Mouse (Mus musculus): ENCODE measurements around the gene Nnat. TPM values are rescaled to one million over a fixed set of nuclear protein-coding genes. Genes with fewer than 3 reads are reported as not detected.
A peak's percentile ranks its signal among the peaks of the same experiment; 100 is the strongest.

Nnat gene
- polyA plus RNA-seq, 1 experiment, result 1.4 TPM

DNA sequence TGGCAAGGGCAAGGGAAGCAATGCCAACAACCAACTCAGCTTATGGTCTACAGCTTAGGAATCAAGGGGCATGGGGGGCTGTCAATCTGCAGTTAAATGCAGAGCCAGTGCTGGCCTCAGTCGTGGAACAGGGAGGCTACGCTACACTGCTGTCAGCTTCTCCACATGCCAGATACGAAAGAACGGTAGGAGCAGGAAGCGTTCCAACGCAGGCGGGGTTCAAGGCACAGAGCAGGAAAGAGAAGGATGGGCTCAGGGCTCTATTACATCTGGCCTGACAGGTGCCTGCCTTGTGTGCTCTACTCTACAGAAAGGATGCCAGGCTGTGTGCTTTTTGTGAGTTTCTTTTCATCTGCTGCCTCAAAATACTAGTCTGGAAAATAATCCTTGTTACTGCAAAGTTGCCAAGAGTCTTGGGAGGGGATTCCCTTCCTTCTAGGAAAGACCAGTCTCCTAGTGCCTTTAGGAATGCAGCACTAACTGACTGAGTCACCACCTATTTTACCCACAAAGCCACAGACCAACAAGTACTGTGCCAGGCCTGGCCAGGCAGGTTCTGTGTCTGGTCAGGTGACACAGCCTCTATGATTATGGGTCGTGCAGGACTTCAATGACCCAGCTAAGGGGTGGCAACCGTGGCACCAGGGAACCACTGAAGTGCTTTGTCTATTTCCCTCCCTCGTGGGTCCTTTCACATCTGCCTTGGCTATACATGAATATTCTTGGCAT lies 7.6 kb upstream of the Nnat start:
- no peak overlapping the region for H3K4me3 ChIP-seq (ENCODE audit: control insufficient read depth, low read depth, low read length)
- no peak overlapping the region for H3K27ac ChIP-seq (ENCODE audit: control insufficient read depth, insufficient read depth, low read depth, low read length)
- no peaks in the 10 kb centered on the region for H3K4me1 ChIP-seq (ENCODE audit: control insufficient read depth, insufficient read depth, low read length)
- TF ChIP-seq CTCF (IDR thresholded peaks at IDR 0.05; ENCODE audit: control insufficient read depth, insufficient read depth, insufficient replicate concordance, low read depth, low read length) (no peak), POLR2A (IDR thresholded peaks at IDR 0.05; ENCODE audit: control insufficient read depth, low read depth, low read length) (no peak)
- H3K27me3 ChIP-seq (ENCODE audit: control insufficient read depth, insufficient read depth, low read length), result no peaks in the 10 kb centered on the region
- H3K36me3 ChIP-seq (ENCODE audit: control insufficient read depth, insufficient read depth, low read length), result no peaks in the 10 kb centered on the region

DNA sequence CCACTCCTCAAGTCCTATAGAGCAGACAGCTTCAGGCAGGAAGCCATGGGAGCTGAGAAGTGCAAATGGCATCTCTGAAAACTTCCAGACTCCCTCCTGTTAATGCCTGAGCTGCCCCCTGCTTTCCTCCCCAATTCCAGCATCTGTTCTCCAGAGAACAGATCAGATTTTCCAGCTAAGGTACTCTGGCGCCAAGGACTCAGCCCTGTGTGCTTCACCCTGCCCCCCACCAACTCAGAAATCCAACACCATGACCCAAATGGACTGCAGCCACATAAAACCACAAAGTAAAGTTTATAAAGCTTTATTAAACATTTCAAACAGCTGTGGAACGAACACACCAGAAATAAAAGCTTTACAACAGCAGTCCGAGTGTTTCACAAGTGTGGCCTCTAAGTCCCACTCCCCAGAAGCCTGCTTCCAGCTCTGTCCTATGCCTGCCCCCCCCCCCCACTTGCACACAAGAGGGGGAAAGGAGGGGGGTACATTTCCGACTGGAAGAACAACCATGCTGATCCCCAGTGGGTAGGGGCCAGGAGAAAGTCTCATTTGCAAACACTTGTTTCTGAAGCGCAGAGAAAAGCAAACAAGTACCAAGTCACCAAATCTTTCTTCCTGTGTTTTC lies 3.7 kb upstream of the Nnat start:
- Histone ChIP-seq H3K27ac (ENCODE audit: control insufficient read depth, insufficient read depth, low read depth, low read length) (no peak overlapping the region), H3K4me1 (ENCODE audit: control insufficient read depth, insufficient read depth, low read length) (peaks cover 6% of the 10 kb centered on the region), H3K4me3 (ENCODE audit: control insufficient read depth, low read depth, low read length) (no peak overlapping the region), H3K36me3 (ENCODE audit: control insufficient read depth, insufficient read depth, low read length) (no peaks in the 10 kb centered on the region), H3K27me3 (ENCODE audit: control insufficient read depth, insufficient read depth, low read length) (no peaks in the 10 kb centered on the region)
- TF ChIP-seq POLR2A (IDR thresholded peaks at IDR 0.05; ENCODE audit: control insufficient read depth, low read depth, low read length), result no peak
- TF ChIP-seq CTCF (IDR thresholded peaks at IDR 0.05; ENCODE audit: control insufficient read depth, insufficient read depth, insufficient replicate concordance, low read depth, low read length), result no peak

DNA sequence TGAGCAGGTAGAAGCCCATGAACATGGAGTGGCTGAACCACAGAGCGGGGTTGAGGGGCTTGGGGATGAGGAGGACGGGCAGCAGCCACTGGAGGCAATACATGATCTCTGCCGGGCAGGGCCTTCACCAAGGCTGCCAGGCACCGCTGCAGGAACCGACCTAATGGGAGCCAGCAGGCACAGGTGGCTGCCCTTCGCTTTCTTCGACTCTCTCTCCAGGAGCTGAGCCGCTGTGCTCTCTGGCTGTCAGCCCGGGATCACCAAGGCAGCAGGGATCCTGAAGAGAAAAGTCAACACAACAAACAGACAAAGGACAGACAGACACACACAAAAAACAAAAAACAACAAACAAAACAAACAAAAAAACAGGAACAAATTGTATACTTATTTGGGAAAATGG lies 1.8 kb upstream of the Nnat start:
- no peaks in the 10 kb centered on the region for H3K36me3 ChIP-seq (ENCODE audit: control insufficient read depth, insufficient read depth, low read length)
- TF ChIP-seq POLR2A (IDR thresholded peaks at IDR 0.05; ENCODE audit: control insufficient read depth, low read depth, low read length) (no peak), CTCF (IDR thresholded peaks at IDR 0.05; ENCODE audit: control insufficient read depth, insufficient read depth, insufficient replicate concordance, low read depth, low read length) (no peak)
- peaks cover 11% of the 10 kb centered on the region for H3K4me1 ChIP-seq (ENCODE audit: control insufficient read depth, insufficient read depth, low read length)
- H3K4me3 ChIP-seq (ENCODE audit: control insufficient read depth, low read depth, low read length), result no peak overlapping the region
- no peaks in the 10 kb centered on the region for H3K27me3 ChIP-seq (ENCODE audit: control insufficient read depth, insufficient read depth, low read length)
- no peak overlapping the region for H3K27ac ChIP-seq (ENCODE audit: control insufficient read depth, insufficient read depth, low read depth, low read length)

DNA sequence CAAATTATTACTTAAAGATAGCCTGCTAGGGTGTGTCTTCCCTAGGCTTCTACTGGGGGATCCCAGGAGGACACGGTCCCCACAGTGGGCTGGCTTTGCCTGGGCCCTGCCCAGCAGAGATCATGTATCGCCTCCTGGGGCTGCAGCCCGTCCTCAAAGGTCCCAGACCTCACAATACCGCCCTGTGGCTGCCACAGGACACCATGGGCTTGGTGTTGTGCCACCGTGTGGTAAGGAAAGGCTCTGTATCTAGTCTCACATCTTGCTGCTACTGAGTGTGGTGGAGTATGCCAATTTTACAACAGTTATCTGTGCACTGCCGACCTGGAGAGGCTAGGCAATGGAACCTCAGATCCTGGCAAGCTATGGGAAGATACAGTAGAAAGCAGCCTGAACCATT lies 1.4 kb upstream of the Nnat start:
- Histone ChIP-seq H3K27me3 (ENCODE audit: control insufficient read depth, insufficient read depth, low read length) (no peaks in the 10 kb centered on the region), H3K4me1 (ENCODE audit: control insufficient read depth, insufficient read depth, low read length) (peaks cover 11% of the 10 kb centered on the region), H3K36me3 (ENCODE audit: control insufficient read depth, insufficient read depth, low read length) (no peaks in the 10 kb centered on the region), H3K4me3 (ENCODE audit: control insufficient read depth, low read depth, low read length) (no peak overlapping the region), H3K27ac (ENCODE audit: control insufficient read depth, insufficient read depth, low read depth, low read length) (no peak overlapping the region)
- TF ChIP-seq CTCF (IDR thresholded peaks at IDR 0.05; ENCODE audit: control insufficient read depth, insufficient read depth, insufficient replicate concordance, low read depth, low read length), result no peak
- TF ChIP-seq POLR2A (IDR thresholded peaks at IDR 0.05; ENCODE audit: control insufficient read depth, low read depth, low read length), result no peak

DNA sequence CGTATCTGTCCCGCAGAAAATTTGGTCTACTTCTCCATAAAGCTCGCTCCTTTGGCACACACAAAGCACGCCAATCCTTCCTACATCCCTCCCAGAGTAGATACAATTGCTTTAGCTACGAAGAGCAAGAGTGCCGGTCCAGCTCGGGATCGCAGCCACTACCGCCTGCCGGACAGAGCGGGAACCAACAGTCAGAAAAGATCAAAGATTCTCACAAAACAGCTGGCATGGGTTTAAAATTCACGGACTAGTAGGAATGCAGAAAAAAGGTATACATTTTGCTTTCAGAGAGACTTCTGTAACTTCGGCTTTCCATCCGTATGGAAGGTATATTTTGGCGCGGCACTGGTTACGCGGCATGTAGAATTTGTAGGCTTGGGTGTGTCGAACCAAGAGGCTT lies 438 bp upstream of the Nnat start:
- Histone ChIP-seq H3K27ac (ENCODE audit: control insufficient read depth, insufficient read depth, low read depth, low read length) (no peak overlapping the region), H3K4me1 (ENCODE audit: control insufficient read depth, insufficient read depth, low read length) (peaks cover 11% of the 10 kb centered on the region), H3K4me3 (ENCODE audit: control insufficient read depth, low read depth, low read length) (peak overlapping the region; percentile 80), H3K36me3 (ENCODE audit: control insufficient read depth, insufficient read depth, low read length) (no peaks in the 10 kb centered on the region), H3K27me3 (ENCODE audit: control insufficient read depth, insufficient read depth, low read length) (no peaks in the 10 kb centered on the region)
- TF ChIP-seq CTCF (IDR thresholded peaks at IDR 0.05; ENCODE audit: control insufficient read depth, insufficient read depth, insufficient replicate concordance, low read depth, low read length), result no peak
- no peak for TF ChIP-seq POLR2A (IDR thresholded peaks at IDR 0.05; ENCODE audit: control insufficient read depth, low read depth, low read length)

DNA sequence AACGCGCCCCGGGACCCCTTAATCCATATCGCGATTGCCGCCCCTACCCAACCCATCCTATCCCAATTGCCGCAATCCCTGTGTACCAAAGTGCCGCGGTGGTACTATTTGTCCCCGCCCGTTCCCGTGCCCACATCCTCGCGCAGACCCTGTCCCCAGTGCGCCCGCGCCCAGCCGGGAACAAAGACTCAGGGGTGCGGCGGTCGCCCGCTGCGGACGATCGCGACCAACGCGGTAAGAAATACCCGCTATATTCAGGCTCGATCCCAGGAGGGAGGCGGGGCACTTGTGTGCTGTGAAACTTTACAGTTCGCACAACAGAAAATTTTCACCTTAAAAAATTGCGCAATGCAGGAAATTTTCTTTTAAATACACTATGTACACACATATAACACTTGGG lies 424 bp downstream of the Nnat start:
- peaks cover 11% of the 10 kb centered on the region for H3K4me1 ChIP-seq (ENCODE audit: control insufficient read depth, insufficient read depth, low read length)
- H3K27me3 ChIP-seq (ENCODE audit: control insufficient read depth, insufficient read depth, low read length), result no peaks in the 10 kb centered on the region
- H3K27ac ChIP-seq (ENCODE audit: control insufficient read depth, insufficient read depth, low read depth, low read length), result no peak overlapping the region
- TF ChIP-seq POLR2A (IDR thresholded peaks at IDR 0.05; ENCODE audit: control insufficient read depth, low read depth, low read length) (no peak), CTCF (IDR thresholded peaks at IDR 0.05; ENCODE audit: control insufficient read depth, insufficient read depth, insufficient replicate concordance, low read depth, low read length) (no peak)
- peak overlapping the region; percentile 80 for H3K4me3 ChIP-seq (ENCODE audit: control insufficient read depth, low read depth, low read length)
- no peaks in the 10 kb centered on the region for H3K36me3 ChIP-seq (ENCODE audit: control insufficient read depth, insufficient read depth, low read length)

DNA sequence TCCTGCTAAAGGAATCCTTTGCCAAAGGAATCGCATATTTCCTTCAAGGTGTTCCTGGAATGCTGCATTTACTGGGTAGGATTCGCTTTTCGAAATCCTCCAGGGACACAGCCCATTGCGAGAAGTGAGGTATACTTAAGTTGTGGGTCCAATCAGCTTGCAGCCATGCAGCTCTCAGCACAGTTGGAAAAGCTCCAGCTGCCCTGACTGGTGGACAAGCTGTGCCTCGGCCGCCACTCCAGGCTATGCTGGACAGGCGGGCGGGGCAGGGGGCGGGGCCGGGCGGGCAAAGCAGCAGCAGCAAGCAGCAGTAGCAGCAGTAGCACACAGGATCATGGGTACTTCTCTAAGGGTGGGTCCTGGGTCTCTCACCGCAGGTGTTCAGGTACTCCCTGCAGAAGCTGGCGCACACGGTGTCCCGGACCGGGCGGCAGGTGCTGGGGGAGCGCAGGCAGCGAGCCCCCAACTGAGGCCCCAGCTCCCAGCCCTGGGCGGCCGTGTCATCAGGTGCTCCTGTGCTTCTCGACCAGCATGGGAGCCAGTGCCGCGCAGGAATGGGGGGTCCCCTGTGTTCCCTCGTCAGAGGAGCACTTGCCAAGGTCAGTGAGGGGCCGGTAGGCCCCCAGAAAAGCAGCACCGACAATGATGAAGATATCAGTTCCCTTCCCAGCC lies 1.4 kb downstream of the Nnat start:
- H3K4me3 ChIP-seq (ENCODE audit: control insufficient read depth, low read depth, low read length), result no peak overlapping the region; the same call in none of the 2 replicates
- no peak for TF ChIP-seq CTCF (IDR thresholded peaks at IDR 0.05; ENCODE audit: control insufficient read depth, insufficient read depth, insufficient replicate concordance, low read depth, low read length)
- no peak for TF ChIP-seq POLR2A (IDR thresholded peaks at IDR 0.05; ENCODE audit: control insufficient read depth, low read depth, low read length)
- no peaks in the 10 kb centered on the region for H3K27me3 ChIP-seq (ENCODE audit: control insufficient read depth, insufficient read depth, low read length)
- H3K27ac ChIP-seq (ENCODE audit: control insufficient read depth, insufficient read depth, low read depth, low read length), result no peak overlapping the region
- H3K36me3 ChIP-seq (ENCODE audit: control insufficient read depth, insufficient read depth, low read length), result no peaks in the 10 kb centered on the region
- H3K4me1 ChIP-seq (ENCODE audit: control insufficient read depth, insufficient read depth, low read length), result peaks cover 13% of the 10 kb centered on the region
